In genomic region chr5:124028680-124029079, GRCm38 (mm10) we compare ENCODE assay signal across 8 mouse cellular contexts. TPM values are rescaled to one million over a fixed set of nuclear protein-coding genes. Genes with fewer than 3 reads are reported as not detected.
DNase-seq lines count a peak whose midpoint lies in the region; ATAC-seq and TF ChIP-seq lines count a peak whose summit lies in the region.

No protein-coding gene starts in this region.

- TF ChIP-seq CTCF in brain, embryonic 14.5 days (IDR thresholded peaks at IDR 0.05; ENCODE audit: borderline replicate concordance, extremely low read depth, insufficient read depth, insufficient read length) = no peak
- no peak for TF ChIP-seq CTCF in intestine, postnatal 0 days (IDR thresholded peaks at IDR 0.05; ENCODE audit: low read depth)

- H3K27ac ChIP-seq in kidney, embryonic 15.5 days = 0 out of 2 replicates have a peak overlapping the region, but pooled peaks have one; percentile 54
- H3K27ac ChIP-seq in forebrain, embryonic 16.5 days (ENCODE audit: low read length) = peak overlapping the region; percentile 52
- peak overlapping the region; percentile 42; the same call in 1 of the 2 replicates for H3K27ac ChIP-seq in midbrain, embryonic 14.5 days (replicated peaks; ENCODE audit: low read depth, low read length)
- H3K27ac ChIP-seq in intestine, postnatal 0 days (ENCODE audit: low read depth, low read length) = no peak overlapping the region

- H3K27me3 ChIP-seq in kidney, embryonic 15.5 days = no peaks in the 10 kb centered on the region
- H3K27me3 ChIP-seq in forebrain, embryonic 16.5 days (replicated peaks; ENCODE audit: control insufficient read depth, insufficient read depth, low read length) = no peaks in the 10 kb centered on the region
- H3K27me3 ChIP-seq in midbrain, embryonic 14.5 days (ENCODE audit: control insufficient read depth, insufficient read depth, low read length) = no peaks in the 10 kb centered on the region
- H3K27me3 ChIP-seq in intestine, postnatal 0 days (replicated peaks; ENCODE audit: control insufficient read depth, insufficient read depth, low read length) = no peaks in the 10 kb centered on the region

- no peak for TF ChIP-seq POLR2A in brain, embryonic 14.5 days (IDR thresholded peaks at IDR 0.05; ENCODE audit: borderline replicate concordance, extremely low read depth, insufficient read depth, insufficient read length, poor library complexity, severe bottlenecking)

- H3K4me3 ChIP-seq in kidney, embryonic 15.5 days (replicated peaks) = no peak overlapping the region
- H3K4me3 ChIP-seq in forebrain, embryonic 16.5 days (replicated peaks; ENCODE audit: low read length) = peak overlapping the region; percentile 3; the same call in 1 of the 2 replicates
- H3K4me3 ChIP-seq in midbrain, embryonic 14.5 days (replicated peaks; ENCODE audit: low read depth, low read length) = no peak overlapping the region; the same call in 1 of the 2 replicates
- H3K4me3 ChIP-seq in intestine, postnatal 0 days (ENCODE audit: low read depth, low read length) = no peak overlapping the region

- ATAC-seq in kidney, embryonic 15.5 days (replicated peaks; ENCODE audit: low FRiP score) = no peak
- ATAC-seq in forebrain, embryonic 16.5 days = peak; percentile 45
- ATAC-seq in midbrain, embryonic 14.5 days (ENCODE audit: low FRiP score, low TSS enrichment) = no peak
- ATAC-seq in intestine, postnatal 0 days = no peak

- DNase-seq in kidney, postnatal 36 days = no peak
- DNase-seq in brain, embryonic 14.5 days (ENCODE audit: low read depth) = peak; percentile 87
- DNase-seq in midbrain, embryonic 14.5 days = no peak
- no peak for DNase-seq in layer of hippocampus, postnatal 14 days (ENCODE audit: low spot score in 2 of 2)
- DNase-seq in cerebellum, postnatal 4 days (ENCODE audit: low spot score in 2 of 2) = no peak

- peaks cover 77% of the 10 kb centered on the region for H3K4me1 ChIP-seq in kidney, embryonic 15.5 days
- H3K4me1 ChIP-seq in forebrain, embryonic 16.5 days (replicated peaks; ENCODE audit: control insufficient read depth, insufficient read depth, low read length) = peaks cover 63% of the 10 kb centered on the region
- H3K4me1 ChIP-seq in midbrain, embryonic 14.5 days (ENCODE audit: control insufficient read depth, insufficient read depth, low read length) = peaks cover 50% of the 10 kb centered on the region
- peaks cover 5% of the 10 kb centered on the region; the same call in 1 of the 2 replicates for H3K4me1 ChIP-seq in intestine, postnatal 0 days (replicated peaks; ENCODE audit: control insufficient read depth, insufficient read depth, low read length)

- 71% methylated on average over 7 of the region's 7 CpGs for WGBS in kidney, embryonic 15.5 days
- 8% methylated on average over 7 of the region's 7 CpGs for WGBS in forebrain, embryonic 16.5 days
- 42% methylated on average over 7 of the region's 7 CpGs for WGBS in midbrain, embryonic 14.5 days
- 65% methylated on average over 7 of the region's 7 CpGs for WGBS in intestine, postnatal 0 days

- H3K9me3 ChIP-seq in kidney, embryonic 15.5 days (replicated peaks) = no peaks in the 10 kb centered on the region
- H3K9me3 ChIP-seq in forebrain, embryonic 16.5 days (ENCODE audit: control insufficient read depth, low read length) = no peaks in the 10 kb centered on the region
- H3K9me3 ChIP-seq in midbrain, embryonic 14.5 days (ENCODE audit: control insufficient read depth, low read length) = no peaks in the 10 kb centered on the region
- H3K9me3 ChIP-seq in intestine, postnatal 0 days (ENCODE audit: control insufficient read depth) = no peaks in the 10 kb centered on the region

- H3K9ac ChIP-seq in kidney, embryonic 15.5 days = no peak overlapping the region
- no peak overlapping the region for H3K9ac ChIP-seq in forebrain, embryonic 16.5 days (replicated peaks; ENCODE audit: low read depth, low read length)
- H3K9ac ChIP-seq in midbrain, embryonic 14.5 days (replicated peaks; ENCODE audit: low read length) = no peak overlapping the region
- no peak overlapping the region for H3K9ac ChIP-seq in intestine, postnatal 0 days (ENCODE audit: low read depth, low read length)

- H3K36me3 ChIP-seq in kidney, embryonic 15.5 days = no peaks in the 10 kb centered on the region
- no peaks in the 10 kb centered on the region for H3K36me3 ChIP-seq in forebrain, embryonic 16.5 days (ENCODE audit: control insufficient read depth, insufficient read depth)
- no peaks in the 10 kb centered on the region for H3K36me3 ChIP-seq in midbrain, embryonic 14.5 days (ENCODE audit: control insufficient read depth, insufficient read depth, low read length)
- H3K36me3 ChIP-seq in intestine, postnatal 0 days (ENCODE audit: control insufficient read depth, insufficient read depth) = peaks cover 9% of the 10 kb centered on the region; the same call in 1 of the 2 replicates

- H3K4me2 ChIP-seq in kidney, embryonic 15.5 days = peak overlapping the region; percentile 12; the same call in 1 of the 2 replicates
- peak overlapping the region; percentile 32 for H3K4me2 ChIP-seq in forebrain, embryonic 16.5 days (ENCODE audit: low read length)
- H3K4me2 ChIP-seq in midbrain, embryonic 14.5 days (ENCODE audit: low read length) = peak overlapping the region; percentile 83
- no peak overlapping the region; the same call in 1 of the 2 replicates for H3K4me2 ChIP-seq in intestine, postnatal 0 days (replicated peaks; ENCODE audit: low read depth)

RNA-seq across cellular contexts. Expression of gene Vps37b, which starts 3.4 kb away (rescaled TPM):
- polyA plus RNA-seq in kidney, embryonic 15.5 days (2015; fragmentation: Nextera tagmentation; extraction: Ambion mirVana) = 33.8 and 35.3 TPM in 2 replicates
- polyA plus RNA-seq in brain, embryonic 14.5 days (2012; rRNA removed) = 79.9 and 107 TPM in 2 replicates
- polyA plus RNA-seq in forebrain, embryonic 16.5 days (2015; fragmentation: Nextera tagmentation; extraction: Ambion mirVana) = 104 and 112 TPM in 2 replicates
- polyA plus RNA-seq in midbrain, embryonic 14.5 days (2014; fragmentation: Nextera tagmentation; extraction: Ambion mirVana) = 58.0 and 72.4 TPM in 2 replicates
- 10 to 100 TPM; 35.9 to 41.0 TPM for total RNA-seq in layer of hippocampus, postnatal 14 days (2021)
- 16.7 and 17.8 TPM in 2 replicates for polyA plus RNA-seq in intestine, postnatal 0 days (2015; fragmentation: Nextera tagmentation; extraction: Ambion mirVana)

RNA-seq across cellular contexts. Expression of gene Hip1r, which starts 55.3 kb away (rescaled TPM):
- polyA plus RNA-seq in kidney, embryonic 15.5 days (2015; fragmentation: Nextera tagmentation; extraction: Ambion mirVana) = 18.2 and 20.0 TPM in 2 replicates
- polyA plus RNA-seq in brain, embryonic 14.5 days (2012; rRNA removed) = 17.7 and 23.9 TPM in 2 replicates
- polyA plus RNA-seq in forebrain, embryonic 16.5 days (2015; fragmentation: Nextera tagmentation; extraction: Ambion mirVana) = 33.3 and 35.7 TPM in 2 replicates
- 22.5 and 24.7 TPM in 2 replicates for polyA plus RNA-seq in midbrain, embryonic 14.5 days (2014; fragmentation: Nextera tagmentation; extraction: Ambion mirVana)
- total RNA-seq in layer of hippocampus, postnatal 14 days (2021) = 10 to 100 TPM; 61.2 to 63.8 TPM
- polyA plus RNA-seq in intestine, postnatal 0 days (2015; fragmentation: Nextera tagmentation; extraction: Ambion mirVana) = 18.3 and 22.6 TPM in 2 replicates
